Mouse (Mus musculus): ENCODE measurements around the gene D230025D16Rik.

The D230025D16Rik gene

GRCm38 (mm10) chr8:105293405-105293804 is 68.5 kb downstream of the D230025D16Rik start:
- DNase-seq, result no peak

- DNase-seq, result no peak
These were observed 69.8 kb downstream of the D230025D16Rik start for GRCm38 (mm10) chr8:105294776-105295175.

- no peak for DNase-seq
These were observed 70.3 kb downstream of the D230025D16Rik start for GRCm38 (mm10) chr8:105295256-105295655.

GRCm38 (mm10) chr8:105295895-105296573 is 71.1 kb downstream of the D230025D16Rik start, which contains the start of gene Exoc3l:
Gene Exoc3l, minus strand, starts transcription at chr8:105296101.
- peak; percentile 58 for DNase-seq

GRCm38 (mm10) chr8:105297511-105298192 is 72.7 kb downstream of the D230025D16Rik start, which contains the start of gene E2f4:
Gene E2f4, plus strand, starts transcription at chr8:105297663.
- peak; percentile 96 for DNase-seq

GRCm38 (mm10) chr8:105298351-105299252 is 73.7 kb downstream of the D230025D16Rik start:
- no peak for DNase-seq

GRCm38 (mm10) chr8:105299962-105300361 is 75.0 kb downstream of the D230025D16Rik start:
- no peak for DNase-seq

All from kidney, postnatal 10 days (tissue).